Mouse (Mus musculus): ENCODE results near the gene Adcyap1r1. TPM values are rescaled to one million over a fixed set of nuclear protein-coding genes. Genes with fewer than 3 reads are reported as not detected.

The Adcyap1r1 gene
- polyA plus RNA-seq, 1 experiment from 2014 or later: 34.3 TPM

- Histone ChIP-seq H3K36me3 (no peaks in the 10 kb centered on the region), H3K4me3 (no peak overlapping the region), H3K27me3 (ENCODE audit: low read depth, poor library complexity, severe bottlenecking) (no peaks in the 10 kb centered on the region), H3K9me3 (replicated peaks) (no peaks in the 10 kb centered on the region), H3K27ac (replicated peaks) (no peak overlapping the region), H3K4me1 (peaks cover 37% of the 10 kb centered on the region)
- DNase-seq (ENCODE audit: low spot score): no peak
Measured at GRCm38 (mm10) chr6:55432121-55432520, 19.7 kb upstream of the Adcyap1r1 start.

GRCm38 (mm10) chr6:55434360-55434759, 17.4 kb upstream of the Adcyap1r1 start:
- DNase-seq (ENCODE audit: low spot score): peak; percentile 45

GRCm38 (mm10) chr6:55435266-55436159, 16.3 kb upstream of the Adcyap1r1 start:
- Histone ChIP-seq H3K4me1 (peaks cover 46% of the 10 kb centered on the region), H3K4me3 (no peak overlapping the region), H3K27me3 (ENCODE audit: low read depth, poor library complexity, severe bottlenecking) (no peaks in the 10 kb centered on the region), H3K36me3 (no peaks in the 10 kb centered on the region), H3K27ac (replicated peaks) (peak overlapping the region; percentile 84), H3K9me3 (replicated peaks) (no peaks in the 10 kb centered on the region)
- 57% methylated on average over 8 of the region's 8 CpGs for WGBS
- DNase-seq (ENCODE audit: low spot score): peak; percentile 62

More at GRCm38 (mm10) chr6:55434360-55434759, 17.4 kb upstream of the Adcyap1r1 start:
- Histone ChIP-seq H3K27ac (replicated peaks) (peak overlapping the region; percentile 84), H3K4me3 (no peak overlapping the region), H3K36me3 (no peaks in the 10 kb centered on the region), H3K9me3 (replicated peaks) (no peaks in the 10 kb centered on the region), H3K4me1 (peaks cover 46% of the 10 kb centered on the region), H3K27me3 (ENCODE audit: low read depth, poor library complexity, severe bottlenecking) (no peaks in the 10 kb centered on the region)
- 25% methylated on average over 3 of the region's 3 CpGs for WGBS

GRCm38 (mm10) chr6:55437919-55438318, 13.9 kb upstream of the Adcyap1r1 start:
- H3K9me3 ChIP-seq (replicated peaks): no peaks in the 10 kb centered on the region
- H3K4me1 ChIP-seq: peaks cover 52% of the 10 kb centered on the region
- H3K27me3 ChIP-seq (ENCODE audit: low read depth, poor library complexity, severe bottlenecking): no peaks in the 10 kb centered on the region
- no peak overlapping the region for H3K4me3 ChIP-seq
- no peak for DNase-seq (ENCODE audit: low spot score)
- peak overlapping the region; percentile 71 for H3K27ac ChIP-seq (replicated peaks)
- 65% methylated on average over 3 of the region's 3 CpGs for WGBS
- no peaks in the 10 kb centered on the region for H3K36me3 ChIP-seq

- 78% methylated on average over 2 of the region's 2 CpGs for WGBS
- no peaks in the 10 kb centered on the region for H3K9me3 ChIP-seq (replicated peaks)
- no peaks in the 10 kb centered on the region for H3K36me3 ChIP-seq
- H3K27me3 ChIP-seq (ENCODE audit: low read depth, poor library complexity, severe bottlenecking): no peaks in the 10 kb centered on the region
- H3K4me1 ChIP-seq: peaks cover 57% of the 10 kb centered on the region
- DNase-seq (ENCODE audit: low spot score): no peak
- H3K27ac ChIP-seq (replicated peaks): peak overlapping the region; percentile 71; the same call in 1 of the 2 replicates
- no peak overlapping the region for H3K4me3 ChIP-seq
Measured at GRCm38 (mm10) chr6:55438837-55439236, 12.9 kb upstream of the Adcyap1r1 start.

GRCm38 (mm10) chr6:55443927-55444688, 7.7 kb upstream of the Adcyap1r1 start:
- WGBS: 5% methylated on average over 2 of the region's 2 CpGs
- Histone ChIP-seq H3K4me3 (peak overlapping the region; percentile 9; the same call in 1 of the 2 replicates), H3K27ac (replicated peaks) (peak overlapping the region; percentile 93), H3K4me1 (peaks cover 65% of the 10 kb centered on the region), H3K36me3 (no peaks in the 10 kb centered on the region), H3K9me3 (replicated peaks) (no peaks in the 10 kb centered on the region), H3K27me3 (ENCODE audit: low read depth, poor library complexity, severe bottlenecking) (peaks cover 16% of the 10 kb centered on the region; the same call in 1 of the 2 replicates)
- DNase-seq (ENCODE audit: low spot score): peak; percentile 87

GRCm38 (mm10) chr6:55444721-55445120, 7.1 kb upstream of the Adcyap1r1 start:
- Histone ChIP-seq H3K27ac (replicated peaks) (peak overlapping the region; percentile 93), H3K9me3 (replicated peaks) (no peaks in the 10 kb centered on the region), H3K4me1 (peaks cover 68% of the 10 kb centered on the region), H3K4me3 (no peak overlapping the region), H3K27me3 (ENCODE audit: low read depth, poor library complexity, severe bottlenecking) (peaks cover 22% of the 10 kb centered on the region), H3K36me3 (no peaks in the 10 kb centered on the region)
- WGBS: 35% methylated on average over 4 of the region's 4 CpGs
- no peak for DNase-seq (ENCODE audit: low spot score)

- peaks cover 82% of the 10 kb centered on the region for H3K4me1 ChIP-seq
- no peak for DNase-seq (ENCODE audit: low spot score)
Measured at GRCm38 (mm10) chr6:55448199-55448598, 3.6 kb upstream of the Adcyap1r1 start.

GRCm38 (mm10) chr6:55448976-55449678, 2.7 kb upstream of the Adcyap1r1 start:
- H3K4me3 ChIP-seq: no peak overlapping the region
- no peak for DNase-seq (ENCODE audit: low spot score)
- H3K4me1 ChIP-seq: peaks cover 82% of the 10 kb centered on the region
- 76% methylated on average over 8 of the region's 8 CpGs for WGBS
- peaks cover 67% of the 10 kb centered on the region for H3K27me3 ChIP-seq (ENCODE audit: low read depth, poor library complexity, severe bottlenecking)
- H3K27ac ChIP-seq (replicated peaks): peak overlapping the region; percentile 65
- no peaks in the 10 kb centered on the region for H3K9me3 ChIP-seq (replicated peaks)
- H3K36me3 ChIP-seq: no peaks in the 10 kb centered on the region

More at GRCm38 (mm10) chr6:55448199-55448598, 3.6 kb upstream of the Adcyap1r1 start:
- Histone ChIP-seq H3K9me3 (replicated peaks) (no peaks in the 10 kb centered on the region), H3K4me3 (no peak overlapping the region), H3K36me3 (no peaks in the 10 kb centered on the region), H3K27ac (replicated peaks) (peak overlapping the region; percentile 46), H3K27me3 (ENCODE audit: low read depth, poor library complexity, severe bottlenecking) (peaks cover 57% of the 10 kb centered on the region)
- 81% methylated on average over 9 of the region's 9 CpGs for WGBS

- Histone ChIP-seq H3K4me1 (peaks cover 82% of the 10 kb centered on the region), H3K4me3 (peak overlapping the region; percentile 79), H3K9me3 (replicated peaks) (no peaks in the 10 kb centered on the region), H3K36me3 (peaks cover 1% of the 10 kb centered on the region; the same call in 1 of the 2 replicates), H3K27ac (replicated peaks) (peak overlapping the region; percentile 89), H3K27me3 (ENCODE audit: low read depth, poor library complexity, severe bottlenecking) (peaks cover 79% of the 10 kb centered on the region)
- under 1% methylated on average over 24 of the region's 24 CpGs for WGBS
- no peak for DNase-seq (ENCODE audit: low spot score)
Measured at GRCm38 (mm10) chr6:55452381-55452780, 603 bp downstream of the Adcyap1r1 start.

- Histone ChIP-seq H3K27me3 (ENCODE audit: low read depth, poor library complexity, severe bottlenecking) (peaks cover 68% of the 10 kb centered on the region), H3K9me3 (replicated peaks) (no peaks in the 10 kb centered on the region), H3K4me3 (peak overlapping the region; percentile 79)
Measured at GRCm38 (mm10) chr6:55453548-55453947, 1.8 kb downstream of the Adcyap1r1 start.

GRCm38 (mm10) chr6:55455641-55456040, 3.9 kb downstream of the Adcyap1r1 start:
- peak overlapping the region; percentile 79 for H3K4me3 ChIP-seq
- H3K27ac ChIP-seq (replicated peaks): peak overlapping the region; percentile 42; the same call in 1 of the 2 replicates
- H3K9me3 ChIP-seq (replicated peaks): no peaks in the 10 kb centered on the region
- H3K27me3 ChIP-seq (ENCODE audit: low read depth, poor library complexity, severe bottlenecking): peaks cover 48% of the 10 kb centered on the region
- 89% methylated on average over 5 of the region's 5 CpGs for WGBS
- H3K4me1 ChIP-seq: peaks cover 83% of the 10 kb centered on the region
- peaks cover 24% of the 10 kb centered on the region for H3K36me3 ChIP-seq
- no peak for DNase-seq (ENCODE audit: low spot score)

More at GRCm38 (mm10) chr6:55453548-55453947, 1.8 kb downstream of the Adcyap1r1 start:
- peaks cover 79% of the 10 kb centered on the region for H3K4me1 ChIP-seq
- DNase-seq (ENCODE audit: low spot score): no peak
- WGBS: 81% methylated on average over 1 of the region's 1 CpGs
- peak overlapping the region; percentile 89; the same call in 1 of the 2 replicates for H3K27ac ChIP-seq (replicated peaks)
- H3K36me3 ChIP-seq: peaks cover 5% of the 10 kb centered on the region
